In the genomic region with DNA sequence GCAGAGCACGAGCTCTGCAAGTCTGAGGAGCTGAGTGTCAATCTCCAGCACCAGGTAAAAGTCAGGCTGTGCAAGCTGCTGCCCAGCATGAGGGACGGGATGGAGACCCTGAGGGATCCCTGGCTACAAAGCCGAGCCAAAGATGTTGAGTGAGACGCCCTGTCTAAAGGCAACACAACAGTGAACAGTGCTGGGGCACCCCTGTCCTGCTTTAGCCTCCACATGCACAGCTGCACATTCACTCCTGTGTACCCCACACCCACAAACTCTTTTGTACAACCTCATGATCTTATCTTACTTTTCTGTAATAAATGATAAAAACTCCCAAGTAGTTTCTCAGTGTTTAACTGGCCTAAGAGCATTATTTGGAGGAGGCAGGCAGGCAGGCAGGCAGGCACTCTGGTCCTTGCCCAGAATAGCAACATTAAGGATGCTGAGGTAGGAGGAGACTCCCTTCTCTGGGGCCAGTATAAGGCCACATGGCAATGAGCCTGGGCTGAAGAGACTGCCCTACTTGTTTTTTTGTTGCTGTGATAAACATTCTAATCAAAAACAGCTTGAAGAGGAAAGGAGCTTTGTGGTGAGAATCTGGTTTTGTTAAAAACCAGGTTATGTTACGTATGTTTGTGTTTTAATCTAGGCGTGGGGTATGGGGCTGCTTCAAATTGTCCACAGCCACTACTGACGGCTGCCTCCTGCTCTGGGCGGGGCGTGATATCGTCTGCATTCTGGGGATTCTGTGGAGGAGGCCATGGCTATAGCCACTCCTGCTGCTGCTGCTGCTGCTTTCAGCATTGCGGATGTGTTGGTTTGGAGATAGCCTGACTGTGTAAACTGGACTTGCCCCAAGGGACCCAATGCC, we compare ENCODE assay signal across 8 mouse cellular contexts.
DNase-seq lines count a peak whose midpoint lies in the region; ATAC-seq and TF ChIP-seq lines count a peak whose summit lies in the region.

No protein-coding gene starts in this region.

- H3K27ac ChIP-seq in forebrain, embryonic 10.5 days = peak overlapping the region; percentile 21; the same call in 1 of the 2 replicates
- H3K27ac ChIP-seq in forebrain, embryonic 13.5 days = no peak overlapping the region
- H3K27ac ChIP-seq in cortical plate, adult 2 months (ENCODE audit: insufficient read depth, low read length) = 0 out of 2 replicates have a peak overlapping the region, but pooled peaks have one; percentile 0
- no peak overlapping the region for H3K27ac ChIP-seq in forebrain, postnatal 0 days (ENCODE audit: low read depth, low read length)

- H3K9ac ChIP-seq in forebrain, embryonic 13.5 days = no peak overlapping the region
- H3K9ac ChIP-seq in forebrain, postnatal 0 days = no peak overlapping the region

- TF ChIP-seq POLR2A in cortical plate, adult 2 months (IDR thresholded peaks at IDR 0.05; ENCODE audit: extremely low read depth, insufficient read depth, low read length) = no peak

- 68% methylated on average over 11 of the region's 11 CpGs for WGBS in forebrain, embryonic 10.5 days
- 72% methylated on average over 11 of the region's 11 CpGs for WGBS in forebrain, embryonic 13.5 days
- WGBS in forebrain, postnatal 0 days = 66% methylated on average over 11 of the region's 11 CpGs

- H3K4me3 ChIP-seq in forebrain, embryonic 10.5 days = no peak overlapping the region
- H3K4me3 ChIP-seq in forebrain, embryonic 13.5 days = no peak overlapping the region
- no peak overlapping the region for H3K4me3 ChIP-seq in cortical plate, adult 2 months (ENCODE audit: insufficient read depth, low read length)
- no peak overlapping the region for H3K4me3 ChIP-seq in forebrain, postnatal 0 days (ENCODE audit: low read depth, low read length)

- no peak for TF ChIP-seq CTCF in cortical plate, adult 2 months (IDR thresholded peaks at IDR 0.05; ENCODE audit: extremely low read depth, insufficient read depth, low read length)
- no peak for TF ChIP-seq CTCF in forebrain, postnatal 0 days (IDR thresholded peaks at IDR 0.05; ENCODE audit: low read depth)

- no peaks in the 10 kb centered on the region for H3K9me3 ChIP-seq in forebrain, embryonic 10.5 days
- H3K9me3 ChIP-seq in forebrain, embryonic 13.5 days (replicated peaks) = no peaks in the 10 kb centered on the region
- H3K9me3 ChIP-seq in forebrain, postnatal 0 days (ENCODE audit: low read length) = no peaks in the 10 kb centered on the region

- DNase-seq in forebrain, embryonic 10.5 days (ENCODE audit: extremely low spot score, low spot score) = no peak
- peak; percentile 87 for DNase-seq in 3T3-L1 (ENCODE audit: low read depth, low spot score)
- peak; percentile 8 for DNase-seq in hindlimb bud, embryonic 11.5 days (ENCODE audit: extremely low spot score, low read depth, low spot score)
- peak; percentile 72 for DNase-seq in lung, postnatal 10 days
- no peak for DNase-seq in Muller cell, postnatal 12 days (ENCODE audit: inconsistent ontology term)
- no peak for DNase-seq in forebrain, postnatal 0 days

- H3K36me3 ChIP-seq in forebrain, embryonic 10.5 days (replicated peaks) = peaks cover 35% of the 10 kb centered on the region
- peaks cover 17% of the 10 kb centered on the region for H3K36me3 ChIP-seq in forebrain, embryonic 13.5 days (ENCODE audit: poor library complexity, severe bottlenecking)
- peaks cover 7% of the 10 kb centered on the region for H3K36me3 ChIP-seq in forebrain, postnatal 0 days (ENCODE audit: insufficient read depth)

- H3K4me1 ChIP-seq in forebrain, embryonic 10.5 days = peaks cover 44% of the 10 kb centered on the region
- H3K4me1 ChIP-seq in forebrain, embryonic 13.5 days = peaks cover 31% of the 10 kb centered on the region
- peaks cover 23% of the 10 kb centered on the region for H3K4me1 ChIP-seq in cortical plate, adult 2 months (ENCODE audit: control insufficient read depth, insufficient read depth, low read length)
- no peaks in the 10 kb centered on the region for H3K4me1 ChIP-seq in forebrain, postnatal 0 days (ENCODE audit: insufficient read depth)

- no peak for ATAC-seq in forebrain, embryonic 13.5 days
- no peak for ATAC-seq in forebrain, postnatal 0 days

- no peak overlapping the region for H3K4me2 ChIP-seq in forebrain, embryonic 13.5 days
- H3K4me2 ChIP-seq in forebrain, postnatal 0 days (ENCODE audit: low read depth) = no peak overlapping the region

- no peaks in the 10 kb centered on the region for H3K27me3 ChIP-seq in forebrain, embryonic 10.5 days (ENCODE audit: poor library complexity, severe bottlenecking)
- no peaks in the 10 kb centered on the region for H3K27me3 ChIP-seq in forebrain, embryonic 13.5 days
- H3K27me3 ChIP-seq in forebrain, postnatal 0 days (ENCODE audit: insufficient read depth, low read length) = no peaks in the 10 kb centered on the region

Comparison
In these comparisons a context has a peak if more than half of its experiments do, and no peak if none do; other contexts are left out.
1. H3K27ac ChIP-seq: peak in forebrain, embryonic 10.5 days (single experiment) and cortical plate, adult 2 months (single experiment); none in forebrain, embryonic 13.5 days (single experiment) and forebrain, postnatal 0 days (single experiment).
2. DNase-seq: peak in 3T3-L1 (single experiment), hindlimb bud, embryonic 11.5 days (single experiment) and lung, postnatal 10 days (single experiment); none in forebrain, embryonic 10.5 days (single experiment), Muller cell, postnatal 12 days (single experiment) and forebrain, postnatal 0 days (single experiment).